Mouse (Mus musculus) C2C12 (cell line): ENCODE measurements at regions not wholly inside any gene's neighbourhood (a gene's known extent, or its start where the extent isn't known, plus 50 kb on each side); places are given as distances from the start of the nearest gene placed in this dataset.

Experiments used
- CTCF ChIP-seq: IDR thresholded peaks from one replicate; pipeline ENCODE4 v1.5.1; 2011; ENCODE audit not compliant: control insufficient read depth, insufficient read depth, insufficient read length
- MAX ChIP-seq: IDR thresholded peaks from one replicate; pipeline ENCODE4 v1.6.1; 2011; ENCODE audit warnings: mild to moderate bottlenecking, control low read depth
- MYOG ChIP-seq: IDR thresholded peaks from one replicate; pipeline ENCODE4 v1.6.1; 2011; ENCODE audit not compliant: control insufficient read depth, insufficient read length; ENCODE audit errors: extremely low read depth

- TF ChIP-seq MAX: no peak
- TF ChIP-seq CTCF: no peak
- no peak for TF ChIP-seq MYOG
These were observed 106.6 kb upstream of the Smad3 start for GRCm38 (mm10) chr9:63864350-63864749.
